Mouse (Mus musculus) testis, adult 2 months (tissue): ENCODE data around the gene Epb41l3.

ENCODE experiments used
- CTCF ChIP-seq: fragments of 200-500 bp; IDR thresholded peaks from 2 replicates; pipeline ENCODE4 v1.5.1; 2012; ENCODE audit warnings: low read depth, mild to moderate bottlenecking, inconsistent platforms, low read length, moderate library complexity; ENCODE audit not compliant: control insufficient read depth, insufficient read depth, insufficient replicate concordance
- POLR2A ChIP-seq: fragments of 200-500 bp; IDR thresholded peaks from 2 replicates; pipeline ENCODE4 v1.6.1; 2012; ENCODE audit warnings: low read depth, mild to moderate bottlenecking, inconsistent platforms, low read length, moderate library complexity; ENCODE audit not compliant: control insufficient read depth

- TF ChIP-seq CTCF (no peak), POLR2A (no peak)
Observed at GRCm38 (mm10) chr17:69237172-69237571, 161.7 kb downstream of the Epb41l3 start.
